Comparison of ENCODE assay signal across 10 mouse cellular contexts in genomic region chr10:60936659-60937516, GRCm38 (mm10).
DNase-seq lines count a peak whose midpoint lies in the region; ATAC-seq lines count a peak whose summit lies in the region.
"Had no signal": no experiment of that assay in that cellular context is flagged by ENCODE, and none has a peak within 500 bp of the region (broad histone marks: within the 10 kb centered on the region; RNA-seq: fewer than 3 reads in every experiment).

No protein-coding gene starts in this region.

- H3K4me2 ChIP-seq in lung, embryonic 16.5 days (ENCODE audit: low read depth, low read length): 0 out of 2 replicates have a peak overlapping the region, but pooled peaks have one; percentile 9
- H3K4me2 ChIP-seq in forebrain, embryonic 13.5 days: no peak overlapping the region
- no peak overlapping the region for H3K4me2 ChIP-seq in hindbrain, embryonic 14.5 days (replicated peaks)
- H3K4me2 ChIP-seq in midbrain, embryonic 16.5 days (ENCODE audit: low read length): no peak overlapping the region
- H3K4me2 ChIP-seq: limb, embryonic 13.5 days had no signal

- H3K9me3 ChIP-seq in lung, embryonic 16.5 days (ENCODE audit: control insufficient read depth, low read length): no peaks in the 10 kb centered on the region
- H3K9me3 ChIP-seq in forebrain, embryonic 13.5 days (replicated peaks): no peaks in the 10 kb centered on the region
- H3K9me3 ChIP-seq in hindbrain, embryonic 14.5 days (ENCODE audit: control insufficient read depth, low read length): no peaks in the 10 kb centered on the region
- no peaks in the 10 kb centered on the region for H3K9me3 ChIP-seq in midbrain, embryonic 16.5 days (replicated peaks; ENCODE audit: control insufficient read depth, low read length, poor library complexity, severe bottlenecking)
- H3K9me3 ChIP-seq: limb, embryonic 13.5 days had no signal

- H3K9ac ChIP-seq in lung, embryonic 16.5 days (ENCODE audit: low read length): no peak overlapping the region
- H3K9ac ChIP-seq in forebrain, embryonic 13.5 days: no peak overlapping the region
- 0 out of 2 replicates have a peak overlapping the region, but pooled peaks have one; percentile 17 for H3K9ac ChIP-seq in hindbrain, embryonic 14.5 days
- no peak overlapping the region for H3K9ac ChIP-seq in midbrain, embryonic 16.5 days (ENCODE audit: low read depth, low read length)
- H3K9ac ChIP-seq: limb, embryonic 13.5 days had no signal

- DNase-seq in lung, postnatal 14 days: no peak
- no peak for DNase-seq in hindbrain, embryonic 14.5 days (ENCODE audit: low spot score)
- no peak for DNase-seq in right cerebral cortex, postnatal 4 days
- no peak for DNase-seq in urinary bladder, postnatal 4 days (ENCODE audit: low spot score in 2 of 2)
- DNase-seq: adrenal gland, postnatal 10 days had no signal

- WGBS in lung, embryonic 16.5 days: 21% methylated on average over 13 of the region's 13 CpGs
- 9% methylated on average over 13 of the region's 13 CpGs for WGBS in forebrain, embryonic 13.5 days
- WGBS in hindbrain, embryonic 14.5 days: 16% methylated on average over 13 of the region's 13 CpGs
- 10% methylated on average over 13 of the region's 13 CpGs for WGBS in midbrain, embryonic 16.5 days

- no peak overlapping the region for H3K4me3 ChIP-seq in lung, embryonic 16.5 days (ENCODE audit: low read length)
- H3K4me3 ChIP-seq in forebrain, embryonic 13.5 days: no peak overlapping the region
- H3K4me3 ChIP-seq in hindbrain, embryonic 14.5 days (replicated peaks; ENCODE audit: low read length): no peak overlapping the region
- no peak overlapping the region for H3K4me3 ChIP-seq in midbrain, embryonic 16.5 days (ENCODE audit: low read depth, low read length)
- H3K4me3 ChIP-seq: limb, embryonic 13.5 days had no signal

- H3K27ac ChIP-seq in lung, embryonic 16.5 days (ENCODE audit: low read length): peak overlapping the region; percentile 66
- no peak overlapping the region for H3K27ac ChIP-seq in forebrain, embryonic 13.5 days
- no peak overlapping the region for H3K27ac ChIP-seq in hindbrain, embryonic 14.5 days
- H3K27ac ChIP-seq in midbrain, embryonic 16.5 days (ENCODE audit: low read length): peak overlapping the region; percentile 24; the same call in 1 of the 2 replicates
- H3K27ac ChIP-seq: kidney, postnatal 0 days; limb, embryonic 13.5 days had no signal

- H3K36me3 ChIP-seq in lung, embryonic 16.5 days (ENCODE audit: control insufficient read depth, insufficient read depth, low read length): no peaks in the 10 kb centered on the region
- H3K36me3 ChIP-seq in forebrain, embryonic 13.5 days (ENCODE audit: poor library complexity, severe bottlenecking): no peaks in the 10 kb centered on the region
- H3K36me3 ChIP-seq in hindbrain, embryonic 14.5 days (replicated peaks; ENCODE audit: control insufficient read depth, insufficient read depth): no peaks in the 10 kb centered on the region
- no peaks in the 10 kb centered on the region for H3K36me3 ChIP-seq in midbrain, embryonic 16.5 days (ENCODE audit: control insufficient read depth, insufficient read depth, low read length)
- H3K36me3 ChIP-seq: limb, embryonic 13.5 days had no signal

- H3K4me1 ChIP-seq in lung, embryonic 16.5 days (replicated peaks; ENCODE audit: control insufficient read depth, insufficient read depth, low read length): peaks cover 50% of the 10 kb centered on the region
- peaks cover 31% of the 10 kb centered on the region for H3K4me1 ChIP-seq in forebrain, embryonic 13.5 days
- peaks cover 17% of the 10 kb centered on the region for H3K4me1 ChIP-seq in hindbrain, embryonic 14.5 days (replicated peaks; ENCODE audit: control insufficient read depth, insufficient read depth, low read length)
- peaks cover 11% of the 10 kb centered on the region for H3K4me1 ChIP-seq in midbrain, embryonic 16.5 days (ENCODE audit: control insufficient read depth, insufficient read depth, low read length)

- H3K27me3 ChIP-seq in lung, embryonic 16.5 days (ENCODE audit: control insufficient read depth, insufficient read depth, low read depth, low read length): no peaks in the 10 kb centered on the region
- no peaks in the 10 kb centered on the region for H3K27me3 ChIP-seq in forebrain, embryonic 13.5 days
- 0 out of 2 replicates have a peak, but pooled peaks cover 10% of the 10 kb centered on the region for H3K27me3 ChIP-seq in hindbrain, embryonic 14.5 days (ENCODE audit: control insufficient read depth, insufficient read depth, low read length)
- H3K27me3 ChIP-seq in midbrain, embryonic 16.5 days (ENCODE audit: control insufficient read depth, insufficient read depth, low read depth, low read length): no peaks in the 10 kb centered on the region

- ATAC-seq in lung, embryonic 16.5 days (ENCODE audit: low read depth): peak; percentile 49
- ATAC-seq in forebrain, embryonic 13.5 days: peak; percentile 37; the same call in 1 of the 2 replicates
- 0 out of 2 replicates have a peak, but pooled peaks have one; percentile 13 for ATAC-seq in hindbrain, embryonic 14.5 days (ENCODE audit: low FRiP score)
- peak; percentile 69 for ATAC-seq in midbrain, embryonic 16.5 days

Comparison
In these comparisons a context has a peak if more than half of its experiments do, and no peak if none do; other contexts are left out.
1. ATAC-seq: peak in every context shown above with its lines; median percentile 69 in midbrain, embryonic 16.5 days; 49 in lung, embryonic 16.5 days; 37 in forebrain, embryonic 13.5 days; 13 in hindbrain, embryonic 14.5 days.
2. H3K27ac ChIP-seq: peak in lung, embryonic 16.5 days (single experiment) and midbrain, embryonic 16.5 days (single experiment); none in forebrain, embryonic 13.5 days (single experiment) and hindbrain, embryonic 14.5 days (single experiment).